Mouse (Mus musculus) cerebellum, adult 11-12 months (tissue): ENCODE data around the gene Slco2b1.
"Not testable (repeated sequence)": the region's sequence is repeated elsewhere in the genome, so short reads cannot be mapped to it uniquely, and the experiment has no call there.

ENCODE experiments used
- DNase-seq: peaks from one replicate; pipeline ENCODE4 v3.0.0; 2022

Gene Slco2b1

GRCm38 (mm10) chr7:99711166-99711565 is at the start of gene Slco2b1:
Gene Slco2b1 (minus strand): TSS chr7:99711340.
- DNase-seq = no peak

- no peak for DNase-seq
Observed at GRCm38 (mm10) chr7:99739276-99739675, 28.1 kb upstream of the Slco2b1 start.

- not testable (repeated sequence) for DNase-seq
Observed at GRCm38 (mm10) chr7:99735491-99735890, 24.4 kb upstream of the Slco2b1 start.

GRCm38 (mm10) chr7:99734612-99735011 is 23.5 kb upstream of the Slco2b1 start:
- DNase-seq = no peak

GRCm38 (mm10) chr7:99729973-99730372 is 18.8 kb upstream of the Slco2b1 start, which contains the start of gene Olfr520:
Gene Olfr520 (plus strand): TSS chr7:99730273.
- DNase-seq = no peak

- no peak for DNase-seq
Observed at GRCm38 (mm10) chr7:99716536-99716935, 5.4 kb upstream of the Slco2b1 start.

- DNase-seq = no peak
Observed at GRCm38 (mm10) chr7:99712431-99712830, 1.3 kb upstream of the Slco2b1 start.

GRCm38 (mm10) chr7:99710476-99710875 is 664 bp downstream of the Slco2b1 start:
- no peak for DNase-seq

- DNase-seq = no peak
Observed at GRCm38 (mm10) chr7:99709992-99710391, 1.1 kb downstream of the Slco2b1 start.

GRCm38 (mm10) chr7:99708750-99709149 is 2.4 kb downstream of the Slco2b1 start:
- DNase-seq = no peak

GRCm38 (mm10) chr7:99708301-99708721 is 2.8 kb downstream of the Slco2b1 start:
- DNase-seq = peak; percentile 72

GRCm38 (mm10) chr7:99707671-99708070 is 3.5 kb downstream of the Slco2b1 start:
- no peak for DNase-seq

GRCm38 (mm10) chr7:99707038-99707595 is 4.0 kb downstream of the Slco2b1 start:
- no peak for DNase-seq

- DNase-seq = no peak
Observed at GRCm38 (mm10) chr7:99706341-99707037, 4.7 kb downstream of the Slco2b1 start.

GRCm38 (mm10) chr7:99704736-99705519 is 6.2 kb downstream of the Slco2b1 start:
- no peak for DNase-seq

- DNase-seq = no peak
Observed at GRCm38 (mm10) chr7:99702201-99702600, 8.9 kb downstream of the Slco2b1 start.

- no peak for DNase-seq
Observed at GRCm38 (mm10) chr7:99700641-99701040, 10.5 kb downstream of the Slco2b1 start.

- no peak for DNase-seq
Observed at GRCm38 (mm10) chr7:99699709-99700151, 11.4 kb downstream of the Slco2b1 start.

GRCm38 (mm10) chr7:99699106-99699505 is 12.0 kb downstream of the Slco2b1 start:
- no peak for DNase-seq

- DNase-seq = peak; percentile 67
Observed at GRCm38 (mm10) chr7:99698576-99698975, 12.6 kb downstream of the Slco2b1 start.

GRCm38 (mm10) chr7:99695471-99696057 is 15.6 kb downstream of the Slco2b1 start:
- no peak for DNase-seq

- not testable (repeated sequence) for DNase-seq
Observed at GRCm38 (mm10) chr7:99694424-99694823, 16.7 kb downstream of the Slco2b1 start.

- no peak for DNase-seq
Observed at GRCm38 (mm10) chr7:99693976-99694375, 17.2 kb downstream of the Slco2b1 start.
